Mouse (Mus musculus) cerebellum, postnatal 36 days (tissue): ENCODE measurements around the gene Lin28a.

ENCODE experiments used
- DNase-seq, 2 experiments: peaks; one replicate each; pipeline ENCODE4 v3.0.0; 2021 to 2022; ENCODE audit warnings: mixed read lengths in 2 of 2

Lin28a gene

GRCm38 (mm10) chr4:133978021-133978711, 40.5 kb downstream of the Lin28a start:
- no peak for DNase-seq

DNA sequence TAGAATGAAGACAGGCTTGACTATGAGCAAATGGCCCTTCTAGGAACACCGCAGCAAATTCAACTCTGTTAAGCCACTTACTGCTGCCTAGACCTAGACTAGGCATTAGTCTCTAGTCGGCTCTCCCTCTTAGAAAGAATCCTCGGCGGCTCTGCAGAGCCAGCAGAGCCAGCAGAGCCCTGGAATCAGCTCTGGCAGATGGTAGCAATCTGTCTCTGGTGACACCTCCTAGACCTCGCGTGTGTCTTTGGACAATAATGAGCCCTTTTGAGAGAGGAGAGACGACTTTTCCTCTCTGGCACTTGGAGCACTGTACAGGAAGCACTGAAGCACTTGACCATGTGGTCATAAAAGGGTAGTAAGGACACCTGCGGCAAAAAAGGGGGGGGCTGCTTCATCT, 46.9 kb downstream of the Lin28a start:
- DNase-seq, result peak; percentile 18 to 24

- peak in 1 of 2 experiments; percentile 9 for DNase-seq
Measured at GRCm38 (mm10) chr4:133970876-133971275, 47.8 kb downstream of the Lin28a start.

GRCm38 (mm10) chr4:133970196-133970595, 48.4 kb downstream of the Lin28a start:
- peak in 1 of 2 experiments; percentile 7 for DNase-seq

- DNase-seq, result peak in 1 of 2 experiments; percentile 5
Measured at GRCm38 (mm10) chr4:133969114-133969770, 49.4 kb downstream of the Lin28a start.

DNA sequence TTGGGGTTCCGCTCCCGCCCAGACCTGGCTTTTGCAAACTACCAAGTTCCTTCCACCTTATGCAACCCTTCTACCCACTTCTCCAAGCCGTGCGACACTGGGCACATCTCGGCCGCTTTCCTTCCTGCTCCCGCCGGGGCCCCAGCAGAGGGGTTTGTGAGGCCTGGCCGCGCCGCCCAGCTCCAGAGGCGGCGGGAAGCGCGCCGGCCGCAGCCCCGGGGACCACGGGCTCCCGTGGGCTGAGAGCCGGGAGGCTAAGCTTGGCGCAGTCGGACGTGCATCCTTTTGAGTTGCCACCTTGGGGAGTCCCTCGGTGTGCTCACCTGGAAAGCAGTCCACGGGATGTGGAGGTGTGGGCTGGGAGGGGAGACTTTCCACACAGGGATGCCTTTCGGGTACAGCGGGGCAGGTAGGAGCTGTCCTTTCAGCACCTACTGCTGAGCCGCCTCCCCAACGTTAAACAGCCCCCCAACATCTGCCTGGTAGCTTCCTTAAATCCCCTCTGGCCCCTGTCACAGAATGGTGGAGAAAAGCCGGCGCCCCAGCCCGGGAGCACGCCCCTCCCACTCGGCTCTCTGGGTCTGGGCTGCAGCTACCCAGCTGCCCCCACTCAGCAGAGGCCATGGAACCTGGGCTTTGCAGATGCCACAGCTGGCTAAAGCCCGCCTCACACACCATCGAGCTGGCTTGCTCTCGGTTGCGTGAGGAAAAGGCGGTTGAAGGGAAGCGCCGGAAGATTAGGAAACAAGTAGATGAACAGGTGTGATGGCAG, 50.3 kb downstream of the Lin28a start, which contains the start of gene Hmgn2:
Hmgn2 (minus strand) TSS at position 501 of the 772 bp plus-strand sequence.
- DNase-seq, result peak in 1 of 2 experiments; percentile 37

GRCm38 (mm10) chr4:133967866-133968149, 50.8 kb downstream of the Lin28a start:
- DNase-seq, result peak; percentile 88 to 93

- peak; percentile 94 to 98 for DNase-seq
Measured at GRCm38 (mm10) chr4:133967138-133967865, 51.3 kb downstream of the Lin28a start.

- no peak for DNase-seq
Measured at GRCm38 (mm10) chr4:133966271-133966940, 52.2 kb downstream of the Lin28a start.

DNA sequence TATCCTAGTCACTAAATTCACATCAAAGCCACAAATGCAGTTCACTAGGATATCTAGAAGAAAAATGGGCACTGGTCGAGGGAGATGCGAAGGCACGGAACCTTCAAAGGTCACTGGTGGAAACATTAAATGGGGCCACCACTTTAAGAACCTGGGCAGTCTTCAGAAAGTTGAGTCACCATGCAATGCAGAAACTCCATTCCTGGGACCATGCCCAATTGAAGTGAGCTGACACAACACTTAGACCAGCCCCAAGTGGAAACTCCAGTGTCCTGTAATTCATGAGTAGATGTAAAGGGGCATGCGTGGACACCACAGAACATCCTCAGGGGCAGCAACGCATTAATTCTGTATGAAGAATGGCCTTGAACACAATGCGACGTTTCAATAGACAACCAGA, 56.1 kb downstream of the Lin28a start:
- no peak for DNase-seq

- no peak for DNase-seq
Measured at GRCm38 (mm10) chr4:133958884-133959283, 59.8 kb downstream of the Lin28a start.

- DNase-seq, result no peak
Measured at GRCm38 (mm10) chr4:133956358-133956757, 62.3 kb downstream of the Lin28a start.
